Mouse (Mus musculus): ENCODE results near the gene Clasp1. TPM values are rescaled to one million over a fixed set of nuclear protein-coding genes. Genes with fewer than 3 reads are reported as not detected.

The Clasp1 gene
- polyA plus RNA-seq, 1 experiment from 2014 or later = 134 TPM

DNA sequence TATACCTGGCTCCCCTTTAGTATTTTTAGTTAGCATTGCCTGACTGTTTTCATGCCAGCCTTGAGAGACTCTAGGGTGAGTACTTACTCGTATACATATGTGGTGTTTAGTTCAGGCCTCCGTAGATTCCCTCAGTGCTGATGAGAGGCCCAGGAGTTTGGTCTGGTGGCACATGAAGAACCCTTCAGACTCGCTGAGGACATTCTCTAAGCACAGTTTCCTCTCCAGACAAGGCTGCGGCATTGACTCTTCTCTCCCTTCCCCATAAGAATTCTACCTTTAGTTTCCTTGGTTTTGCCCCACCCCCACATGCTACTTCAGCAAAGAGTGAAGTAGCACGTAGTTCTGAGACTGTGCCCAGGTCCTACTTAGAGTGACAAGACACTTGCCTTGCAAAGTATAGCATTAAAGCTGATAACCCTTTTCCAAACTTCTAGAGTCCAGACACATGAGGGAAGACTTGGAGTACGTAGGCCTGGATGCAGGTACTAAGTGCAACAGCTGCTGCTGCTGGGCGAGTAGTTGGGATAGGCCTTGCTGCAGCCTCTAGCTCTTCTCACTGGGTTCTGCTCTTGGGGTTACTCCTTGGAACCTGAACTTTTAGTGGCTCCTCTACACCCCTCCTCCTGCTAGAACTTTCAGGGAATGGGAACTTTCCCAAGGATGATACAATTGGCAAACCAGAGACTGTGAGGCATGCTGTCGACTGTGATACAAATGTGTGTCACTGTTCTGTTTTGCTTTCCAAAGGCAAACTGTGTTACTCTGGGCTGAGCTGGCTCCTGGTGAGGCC lies 123.1 kb downstream of the Clasp1 start:
- DNase-seq (ENCODE audit: low spot score) (no peak), ATAC-seq (ENCODE audit: low FRiP score) (no peak)
- 93% methylated on average over 8 of the region's 8 CpGs for WGBS
- no peak overlapping the region for H3K4me3 ChIP-seq (ENCODE audit: low read depth, low read length)
- no peak overlapping the region for H3K27ac ChIP-seq (ENCODE audit: low read depth, low read length)
- H3K9ac ChIP-seq (ENCODE audit: low read depth, low read length) = no peak overlapping the region
- H3K4me2 ChIP-seq (replicated peaks; ENCODE audit: low read depth, low read length) = no peak overlapping the region
- H3K4me1 ChIP-seq (replicated peaks; ENCODE audit: control insufficient read depth, insufficient read depth, low read length) = no peaks in the 10 kb centered on the region
- H3K9me3 ChIP-seq (ENCODE audit: control insufficient read depth, low read length) = no peaks in the 10 kb centered on the region
- H3K36me3 ChIP-seq (ENCODE audit: control insufficient read depth, insufficient read depth, low read length) = 0 out of 2 replicates have a peak, but pooled peaks cover 2% of the 10 kb centered on the region
- H3K27me3 ChIP-seq (ENCODE audit: control insufficient read depth, insufficient read depth, low read length) = no peaks in the 10 kb centered on the region

DNA sequence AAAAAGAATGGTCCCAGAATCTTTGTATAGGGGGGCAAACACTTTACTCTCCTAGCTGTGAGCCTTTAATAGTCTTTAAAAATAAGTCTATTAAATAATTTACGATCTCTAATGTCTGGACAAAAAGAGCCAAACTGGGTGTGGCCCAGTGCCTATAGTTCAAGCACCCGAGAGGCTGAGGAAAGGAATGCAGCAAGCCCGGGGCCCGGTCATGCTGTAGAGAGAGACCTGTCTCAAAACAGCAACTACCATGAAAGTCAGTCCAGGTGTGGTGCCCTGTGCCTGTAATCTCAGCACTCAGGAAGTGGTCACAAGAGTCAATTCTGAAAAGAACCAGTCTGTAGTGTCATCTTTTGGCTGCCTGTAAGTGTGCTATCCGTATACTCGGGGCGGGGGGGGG lies 127.4 kb downstream of the Clasp1 start:
- H3K27ac ChIP-seq (ENCODE audit: low read depth, low read length) = no peak overlapping the region
- 0 out of 2 replicates have a peak, but pooled peaks cover 2% of the 10 kb centered on the region for H3K36me3 ChIP-seq (ENCODE audit: control insufficient read depth, insufficient read depth, low read length)
- ATAC-seq (ENCODE audit: low FRiP score) (no peak), DNase-seq (ENCODE audit: low spot score) (no peak)
- WGBS = 73% methylated on average over 7 of the region's 7 CpGs
- no peak overlapping the region for H3K9ac ChIP-seq (ENCODE audit: low read depth, low read length)
- no peak overlapping the region for H3K4me2 ChIP-seq (replicated peaks; ENCODE audit: low read depth, low read length)
- no peaks in the 10 kb centered on the region for H3K27me3 ChIP-seq (ENCODE audit: control insufficient read depth, insufficient read depth, low read length)
- no peak overlapping the region for H3K4me3 ChIP-seq (ENCODE audit: low read depth, low read length)
- no peaks in the 10 kb centered on the region for H3K4me1 ChIP-seq (replicated peaks; ENCODE audit: control insufficient read depth, insufficient read depth, low read length)
- H3K9me3 ChIP-seq (ENCODE audit: control insufficient read depth, low read length) = no peaks in the 10 kb centered on the region

DNA sequence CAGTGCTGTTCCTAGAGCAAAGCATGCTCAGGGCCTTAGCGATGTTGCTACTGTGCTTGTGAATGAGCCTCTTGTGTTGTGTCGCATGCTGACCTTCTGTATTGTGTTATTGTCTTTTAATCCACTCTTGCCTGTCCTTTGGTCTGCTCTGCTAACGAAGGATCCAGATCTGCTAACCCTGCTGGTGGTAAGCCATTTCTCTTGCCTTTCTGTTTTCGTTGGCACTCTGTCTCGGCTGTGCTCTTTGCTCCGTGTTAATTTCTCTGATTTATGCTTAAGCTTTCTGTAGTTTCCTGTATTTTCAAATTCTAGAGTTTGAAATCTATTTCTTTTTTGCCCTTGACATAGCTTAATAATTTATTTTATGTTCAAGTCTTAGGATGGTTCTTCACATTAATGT lies 134.3 kb downstream of the Clasp1 start:
- WGBS = 92% methylated on average over 6 of the region's 6 CpGs
- ATAC-seq (ENCODE audit: low FRiP score) (no peak), DNase-seq (ENCODE audit: low spot score) (no peak)
- H3K27ac ChIP-seq (ENCODE audit: low read depth, low read length) = no peak overlapping the region
- H3K4me2 ChIP-seq (replicated peaks; ENCODE audit: low read depth, low read length) = no peak overlapping the region
- no peak overlapping the region for H3K4me3 ChIP-seq (ENCODE audit: low read depth, low read length)
- H3K27me3 ChIP-seq (ENCODE audit: control insufficient read depth, insufficient read depth, low read length) = no peaks in the 10 kb centered on the region
- H3K36me3 ChIP-seq (ENCODE audit: control insufficient read depth, insufficient read depth, low read length) = peaks cover 3% of the 10 kb centered on the region; the same call in 1 of the 2 replicates
- no peaks in the 10 kb centered on the region for H3K9me3 ChIP-seq (ENCODE audit: control insufficient read depth, low read length)
- H3K9ac ChIP-seq (ENCODE audit: low read depth, low read length) = no peak overlapping the region
- H3K4me1 ChIP-seq (replicated peaks; ENCODE audit: control insufficient read depth, insufficient read depth, low read length) = no peaks in the 10 kb centered on the region

DNA sequence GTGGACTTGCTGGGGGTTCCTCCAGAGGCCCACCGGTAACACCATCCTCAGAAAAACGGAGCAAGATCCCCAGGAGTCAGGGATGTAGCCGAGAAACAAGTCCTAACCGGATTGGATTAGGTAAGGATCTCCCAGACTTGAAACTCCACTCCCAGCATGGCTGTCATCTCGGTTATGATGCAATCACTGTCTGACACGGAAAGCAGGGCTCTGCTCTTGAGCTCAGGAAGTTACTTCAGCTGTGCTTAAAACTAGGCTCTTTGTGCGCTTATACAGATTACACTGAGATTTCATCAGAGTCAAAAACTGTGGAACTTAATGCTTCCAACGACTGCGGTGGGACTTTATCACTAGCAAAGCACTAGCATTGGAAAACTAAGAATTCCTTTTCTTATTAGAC lies 136.5 kb downstream of the Clasp1 start:
- H3K4me3 ChIP-seq (ENCODE audit: low read depth, low read length) = no peak overlapping the region
- no peak overlapping the region for H3K9ac ChIP-seq (ENCODE audit: low read depth, low read length)
- H3K4me2 ChIP-seq (replicated peaks; ENCODE audit: low read depth, low read length) = no peak overlapping the region
- no peaks in the 10 kb centered on the region for H3K4me1 ChIP-seq (replicated peaks; ENCODE audit: control insufficient read depth, insufficient read depth, low read length)
- H3K9me3 ChIP-seq (ENCODE audit: control insufficient read depth, low read length) = no peaks in the 10 kb centered on the region
- WGBS = 88% methylated on average over 9 of the region's 9 CpGs
- no peak for ATAC-seq (ENCODE audit: low FRiP score)
- H3K27ac ChIP-seq (ENCODE audit: low read depth, low read length) = no peak overlapping the region
- peaks cover 8% of the 10 kb centered on the region; the same call in 1 of the 2 replicates for H3K36me3 ChIP-seq (ENCODE audit: control insufficient read depth, insufficient read depth, low read length)
- H3K27me3 ChIP-seq (ENCODE audit: control insufficient read depth, insufficient read depth, low read length) = no peaks in the 10 kb centered on the region
- DNase-seq (ENCODE audit: low spot score) = no peak

DNA sequence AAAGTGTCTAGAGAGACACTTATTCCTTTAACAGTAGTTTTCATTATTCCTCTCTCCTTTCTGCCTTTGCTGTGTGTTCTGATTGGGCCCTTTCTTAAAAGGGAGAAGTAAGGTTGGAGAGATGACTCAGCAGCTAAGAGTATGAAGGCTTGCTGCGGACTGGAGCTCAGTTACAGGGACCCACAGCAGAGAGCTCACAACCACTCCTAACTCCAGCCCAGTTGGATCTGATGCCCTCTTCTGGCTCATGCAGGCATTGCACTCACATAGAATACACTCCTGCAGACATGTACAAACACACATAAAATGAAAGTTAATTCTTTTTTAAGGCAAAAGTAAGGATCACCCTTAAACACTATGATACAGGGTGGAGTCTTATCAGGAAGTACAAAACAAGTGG lies 140.4 kb downstream of the Clasp1 start:
- Histone ChIP-seq H3K4me2 (replicated peaks; ENCODE audit: low read depth, low read length) (no peak overlapping the region), H3K9ac (ENCODE audit: low read depth, low read length) (no peak overlapping the region), H3K36me3 (ENCODE audit: control insufficient read depth, insufficient read depth, low read length) (peaks cover 8% of the 10 kb centered on the region; the same call in 1 of the 2 replicates), H3K4me1 (replicated peaks; ENCODE audit: control insufficient read depth, insufficient read depth, low read length) (no peaks in the 10 kb centered on the region), H3K27ac (ENCODE audit: low read depth, low read length) (no peak overlapping the region), H3K4me3 (ENCODE audit: low read depth, low read length) (no peak overlapping the region), H3K27me3 (ENCODE audit: control insufficient read depth, insufficient read depth, low read length) (no peaks in the 10 kb centered on the region), H3K9me3 (ENCODE audit: control insufficient read depth, low read length) (no peaks in the 10 kb centered on the region)
- DNase-seq (ENCODE audit: low spot score) = no peak
- ATAC-seq (ENCODE audit: low FRiP score) = no peak
- WGBS = 97% methylated on average over 1 of the region's 1 CpGs

DNA sequence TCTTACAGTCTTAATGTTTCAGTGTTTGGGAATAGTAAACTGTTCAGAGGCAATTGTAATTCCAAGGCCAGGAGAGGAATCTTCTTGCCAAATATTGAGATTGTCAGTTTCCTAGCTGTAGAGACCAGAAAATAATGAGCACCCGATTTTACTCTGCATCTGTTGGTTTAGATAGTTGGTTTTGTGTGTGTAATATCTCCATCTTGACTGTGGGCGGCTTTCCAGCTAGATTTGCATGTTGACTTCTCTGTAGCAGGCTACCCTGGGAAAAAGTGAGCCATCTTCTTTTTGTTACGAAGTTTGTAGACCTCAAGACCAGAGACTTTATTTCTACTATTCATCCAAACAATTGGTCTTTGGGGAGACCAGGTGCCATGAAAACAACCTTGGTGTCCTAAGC lies 142.4 kb downstream of the Clasp1 start:
- Histone ChIP-seq H3K27ac (ENCODE audit: low read depth, low read length) (no peak overlapping the region), H3K9me3 (ENCODE audit: control insufficient read depth, low read length) (no peaks in the 10 kb centered on the region), H3K4me2 (replicated peaks; ENCODE audit: low read depth, low read length) (no peak overlapping the region), H3K9ac (ENCODE audit: low read depth, low read length) (no peak overlapping the region), H3K36me3 (ENCODE audit: control insufficient read depth, insufficient read depth, low read length) (peaks cover 7% of the 10 kb centered on the region; the same call in 1 of the 2 replicates), H3K4me3 (ENCODE audit: low read depth, low read length) (no peak overlapping the region), H3K27me3 (ENCODE audit: control insufficient read depth, insufficient read depth, low read length) (no peaks in the 10 kb centered on the region), H3K4me1 (replicated peaks; ENCODE audit: control insufficient read depth, insufficient read depth, low read length) (no peaks in the 10 kb centered on the region)
- WGBS = 93% methylated on average over 3 of the region's 3 CpGs
- DNase-seq (ENCODE audit: low spot score) (no peak), ATAC-seq (ENCODE audit: low FRiP score) (no peak)

DNA sequence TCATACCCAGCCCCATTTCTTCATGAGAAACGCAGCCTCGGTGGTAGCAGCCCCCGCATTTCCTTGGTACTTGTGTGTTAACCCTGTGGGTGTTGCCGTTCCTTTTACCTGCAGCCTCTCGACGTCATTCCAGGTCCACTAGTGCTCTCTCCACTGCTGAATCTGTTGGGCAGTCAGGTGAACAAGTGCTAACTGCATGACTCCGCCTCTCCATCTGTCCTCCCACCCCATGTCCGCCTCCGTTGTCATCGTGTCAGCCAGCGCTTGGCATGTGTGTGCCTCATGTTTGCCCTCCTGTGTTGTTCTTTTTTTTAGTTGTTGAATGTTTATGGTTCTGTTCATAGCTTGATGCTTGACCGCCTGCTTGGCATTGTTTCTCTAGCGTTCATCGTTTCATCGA lies 147.2 kb downstream of the Clasp1 start:
- H3K36me3 ChIP-seq (ENCODE audit: control insufficient read depth, insufficient read depth, low read length) = peaks cover 8% of the 10 kb centered on the region; the same call in 1 of the 2 replicates
- no peaks in the 10 kb centered on the region for H3K4me1 ChIP-seq (replicated peaks; ENCODE audit: control insufficient read depth, insufficient read depth, low read length)
- H3K4me2 ChIP-seq (replicated peaks; ENCODE audit: low read depth, low read length) = no peak overlapping the region
- ATAC-seq (ENCODE audit: low FRiP score) (no peak), DNase-seq (ENCODE audit: low spot score) (no peak)
- no peaks in the 10 kb centered on the region for H3K27me3 ChIP-seq (ENCODE audit: control insufficient read depth, insufficient read depth, low read length)
- H3K4me3 ChIP-seq (ENCODE audit: low read depth, low read length) = no peak overlapping the region
- H3K9ac ChIP-seq (ENCODE audit: low read depth, low read length) = no peak overlapping the region
- H3K27ac ChIP-seq (ENCODE audit: low read depth, low read length) = no peak overlapping the region
- WGBS = 96% methylated on average over 15 of the region's 15 CpGs
- H3K9me3 ChIP-seq (ENCODE audit: control insufficient read depth, low read length) = no peaks in the 10 kb centered on the region

DNA sequence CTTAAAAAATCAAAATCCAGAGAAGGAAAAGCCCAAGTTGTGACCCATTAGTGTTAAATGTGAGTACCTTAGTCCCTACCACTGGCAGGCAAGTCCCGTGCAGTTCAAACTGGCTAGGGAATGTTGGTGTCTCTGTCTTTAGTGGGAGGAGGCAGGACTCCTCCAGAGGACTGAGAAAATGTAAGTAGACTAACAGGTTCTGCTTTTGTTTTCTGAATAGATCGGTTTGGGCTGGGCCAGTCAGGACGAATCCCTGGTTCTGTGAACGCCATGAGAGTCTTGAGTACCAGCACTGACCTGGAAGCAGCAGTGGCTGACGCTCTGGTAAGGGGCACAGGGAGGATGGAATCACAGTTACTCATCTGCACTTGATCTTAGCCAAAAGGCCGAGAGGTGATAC lies 150.2 kb downstream of the Clasp1 start:
- Histone ChIP-seq H3K9ac (ENCODE audit: low read depth, low read length) (no peak overlapping the region), H3K4me1 (replicated peaks; ENCODE audit: control insufficient read depth, insufficient read depth, low read length) (no peaks in the 10 kb centered on the region), H3K36me3 (ENCODE audit: control insufficient read depth, insufficient read depth, low read length) (peaks cover 14% of the 10 kb centered on the region; the same call in 1 of the 2 replicates), H3K4me2 (replicated peaks; ENCODE audit: low read depth, low read length) (no peak overlapping the region), H3K27me3 (ENCODE audit: control insufficient read depth, insufficient read depth, low read length) (no peaks in the 10 kb centered on the region), H3K9me3 (ENCODE audit: control insufficient read depth, low read length) (no peaks in the 10 kb centered on the region), H3K27ac (ENCODE audit: low read depth, low read length) (no peak overlapping the region), H3K4me3 (ENCODE audit: low read depth, low read length) (no peak overlapping the region)
- ATAC-seq (ENCODE audit: low FRiP score) (no peak), DNase-seq (ENCODE audit: low spot score) (no peak)
- WGBS = 87% methylated on average over 6 of the region's 6 CpGs

DNA sequence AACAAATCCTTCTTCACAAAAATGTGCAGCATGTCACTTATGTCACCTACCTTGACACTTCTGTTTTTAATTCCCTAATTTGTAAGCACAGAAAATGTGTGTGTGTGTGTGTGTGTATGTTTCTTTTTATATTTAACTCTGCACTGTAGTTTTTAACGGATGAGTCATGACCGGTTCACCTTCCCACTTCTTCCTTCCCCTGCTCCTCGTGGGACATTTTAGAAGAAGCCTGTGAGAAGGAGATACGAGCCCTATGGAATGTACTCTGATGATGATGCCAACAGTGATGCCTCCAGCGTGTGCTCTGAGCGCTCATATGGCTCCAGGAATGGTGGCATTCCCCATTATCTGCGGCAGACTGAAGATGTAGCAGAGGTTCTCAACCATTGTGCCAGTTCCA lies 154.0 kb downstream of the Clasp1 start:
- no peaks in the 10 kb centered on the region for H3K4me1 ChIP-seq (replicated peaks; ENCODE audit: control insufficient read depth, insufficient read depth, low read length)
- H3K36me3 ChIP-seq (ENCODE audit: control insufficient read depth, insufficient read depth, low read length) = peaks cover 19% of the 10 kb centered on the region; the same call in 1 of the 2 replicates
- no peaks in the 10 kb centered on the region for H3K27me3 ChIP-seq (ENCODE audit: control insufficient read depth, insufficient read depth, low read length)
- H3K9ac ChIP-seq (ENCODE audit: low read depth, low read length) = no peak overlapping the region
- H3K4me3 ChIP-seq (ENCODE audit: low read depth, low read length) = no peak overlapping the region
- ATAC-seq (ENCODE audit: low FRiP score) (no peak), DNase-seq (ENCODE audit: low spot score) (no peak)
- 93% methylated on average over 7 of the region's 7 CpGs for WGBS
- H3K9me3 ChIP-seq (ENCODE audit: control insufficient read depth, low read length) = no peaks in the 10 kb centered on the region
- no peak overlapping the region for H3K4me2 ChIP-seq (replicated peaks; ENCODE audit: low read depth, low read length)
- no peak overlapping the region for H3K27ac ChIP-seq (ENCODE audit: low read depth, low read length)
